Mouse (Mus musculus): ENCODE results near the gene Cyp2t4. TPM values are rescaled to one million over a fixed set of nuclear protein-coding genes. Genes with fewer than 3 reads are reported as not detected.
A peak's percentile ranks its signal among the peaks of the same experiment; 100 is the strongest.

Cyp2t4 gene
- total RNA-seq, 2 experiments from 2014 or later = not detected

- intact Hi-C loops (cut with DNase I) = no loop called here
- peak; percentile 100 for DNase-seq (ENCODE audit: low spot score in 2 of 2)
These were observed 25.1 kb downstream of the Cyp2t4 start, which contains the start of gene Rab4b for GRCm38 (mm10) chr7:27178324-27179216. Gene Rab4b, minus strand, starts transcription at chr7:27178896.

DNA sequence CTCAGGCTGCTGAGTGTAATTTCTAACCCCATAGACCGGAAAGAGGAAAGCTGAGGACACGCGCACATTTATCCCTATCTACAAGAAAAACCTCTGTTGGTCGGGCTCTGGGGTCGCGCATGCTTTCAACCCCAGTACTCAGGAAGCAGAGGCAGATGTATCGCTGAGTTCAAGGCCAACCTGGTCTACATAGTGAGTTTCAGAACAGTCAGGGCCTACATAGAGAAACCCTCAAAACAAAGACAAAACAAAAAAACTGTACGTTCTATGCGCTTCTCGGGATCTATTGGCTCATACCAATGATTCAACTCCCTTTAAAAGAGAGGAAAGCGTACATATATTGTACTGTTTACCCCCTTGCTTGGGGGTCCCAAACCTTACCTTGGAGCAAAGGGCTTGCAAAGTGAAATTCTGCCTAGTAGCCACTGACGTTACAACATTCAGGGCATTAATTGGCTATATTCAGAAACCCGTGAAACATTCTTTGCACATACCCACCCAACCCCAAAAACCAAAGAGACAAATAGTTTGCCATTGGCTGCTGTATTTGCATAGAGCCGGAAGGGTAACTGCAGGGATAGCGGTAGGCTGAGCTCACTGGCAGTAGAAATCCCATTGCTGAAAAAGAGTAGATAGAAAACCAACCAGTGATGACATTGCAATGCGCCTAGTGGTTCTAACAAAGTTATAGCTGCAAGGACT lies 25.9 kb downstream of the Cyp2t4 start:
- DNase-seq (ENCODE audit: low spot score in 2 of 2) = no peak
- intact Hi-C loops (cut with DNase I) = no loop called here

DNA sequence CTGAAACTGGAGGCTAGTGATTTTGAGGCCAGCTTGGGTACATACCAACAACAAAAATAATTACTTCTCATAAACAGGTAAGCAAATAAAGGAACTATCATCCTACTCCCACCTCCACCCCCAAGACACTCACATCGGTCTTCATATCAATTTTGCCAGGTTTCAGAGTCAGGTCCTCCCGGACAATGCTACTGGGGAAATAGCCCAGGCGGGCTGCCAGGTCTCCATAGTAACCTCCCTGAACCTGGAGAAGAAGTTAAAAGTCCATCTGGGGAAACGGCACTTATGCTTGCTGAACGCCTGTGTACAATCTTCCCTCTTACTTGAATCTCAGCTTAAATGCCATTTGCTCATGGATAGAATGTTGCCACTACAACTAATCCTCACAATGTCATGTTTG lies 26.5 kb downstream of the Cyp2t4 start:
- DNase-seq (ENCODE audit: low spot score in 2 of 2) = no peak
- intact Hi-C loops (cut with DNase I) = no loop called here

DNA sequence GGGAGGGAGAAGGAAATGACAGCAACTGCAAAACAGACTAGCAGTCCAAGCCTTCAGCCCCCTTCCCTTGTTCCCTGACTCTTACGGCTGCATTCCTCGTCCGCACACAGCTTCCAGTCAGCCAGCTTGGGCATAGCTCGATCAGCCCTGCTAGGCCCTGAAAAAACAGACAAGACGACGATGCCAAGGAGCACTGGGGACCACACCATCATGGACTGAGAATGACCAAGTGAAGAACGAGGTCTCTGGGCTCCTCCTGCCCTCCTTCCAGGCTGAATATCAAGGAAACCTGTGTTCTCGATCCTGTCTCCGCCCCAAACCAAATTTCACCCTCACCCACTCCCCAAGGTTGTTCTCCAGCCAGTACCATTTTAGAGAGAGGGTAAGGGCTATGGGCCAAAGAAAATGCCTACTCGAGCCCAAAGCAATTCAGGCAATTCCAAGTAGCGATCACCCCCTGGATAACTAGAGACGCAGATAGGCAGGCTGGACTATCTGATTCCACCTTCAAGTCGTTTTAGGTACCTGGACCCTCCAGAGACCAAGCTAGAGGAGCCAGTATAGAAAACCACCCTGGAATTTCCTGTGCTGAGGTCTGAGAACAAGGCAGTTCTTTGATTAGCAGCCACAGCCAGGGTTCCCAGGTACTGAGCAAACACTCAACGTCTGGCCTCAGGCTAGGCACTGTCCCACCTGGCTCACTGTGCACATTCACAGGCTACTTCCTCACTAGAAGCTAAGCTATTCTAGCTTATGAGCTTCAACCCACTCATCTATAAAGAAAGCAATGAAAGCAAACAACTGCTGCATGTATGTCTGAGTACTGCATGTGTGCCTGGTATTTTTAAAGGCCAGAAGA lies 27.6 kb downstream of the Cyp2t4 start, which contains the start of the genes Gm21983 and Mia:
Gene Gm21983, minus strand, starts transcription at position 250 of the 859 bp plus-strand sequence.
Gene Mia, minus strand, starts transcription at position 321 of the 859 bp plus-strand sequence.
- DNase-seq (ENCODE audit: low spot score in 2 of 2) = no peak
- intact Hi-C loops (cut with DNase I) = no loop called here

DNA sequence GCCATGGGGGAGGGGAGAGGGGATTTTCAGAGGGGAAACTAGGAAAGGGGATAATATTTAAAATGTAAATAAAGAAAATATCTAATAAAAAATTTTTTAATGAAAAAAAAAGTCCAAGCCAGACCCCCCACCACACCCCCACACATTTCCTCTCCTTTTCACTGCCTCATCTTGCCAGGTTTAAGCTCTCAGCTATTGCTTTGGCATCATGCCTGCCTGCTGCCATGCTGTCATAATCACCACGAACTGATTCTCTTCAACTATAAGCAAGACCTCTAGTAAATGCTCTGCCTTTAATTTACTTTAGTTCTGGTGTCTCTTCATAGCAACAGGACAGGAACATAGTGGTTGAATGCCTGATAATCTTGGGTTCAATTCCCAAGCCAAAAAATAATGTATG lies 29.0 kb downstream of the Cyp2t4 start:
- intact Hi-C loops (cut with DNase I) = no loop called here
- DNase-seq (ENCODE audit: low spot score in 2 of 2) = no peak

GRCm38 (mm10) chr7:27184964-27185363 lies 31.4 kb downstream of the Cyp2t4 start:
- intact Hi-C loops (cut with DNase I) = no loop called here
- no peak for DNase-seq (ENCODE audit: low spot score in 2 of 2)

DNA sequence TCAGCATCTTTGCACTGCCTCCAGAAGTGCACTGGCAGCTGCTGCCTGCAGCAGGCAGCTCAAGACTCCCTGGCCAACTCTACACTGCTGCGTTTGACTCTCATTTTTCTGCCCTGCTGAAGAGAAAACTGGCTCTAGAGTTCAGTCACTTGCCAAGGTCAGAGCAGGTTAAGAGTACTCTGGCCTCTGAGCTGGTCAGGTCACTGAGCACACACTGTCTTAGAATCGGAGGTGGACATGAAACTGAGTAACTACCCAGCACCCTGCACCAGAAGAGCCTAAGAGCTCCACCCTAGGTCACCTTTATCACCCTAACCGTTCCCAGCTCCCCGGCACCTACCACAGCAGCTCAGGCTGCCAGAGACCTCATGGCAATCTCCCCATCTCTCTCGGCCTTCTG lies 32.5 kb downstream of the Cyp2t4 start:
- DNase-seq (ENCODE audit: low spot score in 2 of 2) = no peak
- intact Hi-C loops (cut with DNase I) = no loop called here

GRCm38 (mm10) chr7:27189271-27189931 lies 35.9 kb downstream of the Cyp2t4 start:
- no peak for DNase-seq (ENCODE audit: low spot score in 2 of 2)
- intact Hi-C loops (cut with DNase I) = no loop called here

DNA sequence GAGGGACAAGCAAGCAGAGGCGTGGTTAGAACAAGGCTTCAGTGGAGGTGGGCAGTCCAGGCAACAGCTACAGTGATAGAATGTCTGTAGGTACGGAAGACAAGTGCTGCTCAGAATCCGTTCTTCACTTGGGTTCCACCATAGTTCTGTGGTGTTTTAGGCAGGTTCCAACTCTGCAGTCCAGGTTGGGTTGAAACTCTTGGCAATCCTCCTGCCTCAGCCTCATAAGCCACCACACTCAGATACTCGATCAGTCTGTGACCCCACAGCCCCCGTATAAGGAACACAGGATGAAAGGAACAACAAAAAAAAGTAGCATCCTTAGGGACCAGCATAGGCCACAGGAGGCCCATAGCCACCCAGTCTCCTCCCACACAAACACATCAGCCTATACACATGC lies 38.9 kb downstream of the Cyp2t4 start:
- DNase-seq (ENCODE audit: low spot score in 2 of 2) = no peak
- intact Hi-C loops (cut with DNase I) = no loop called here

GRCm38 (mm10) chr7:27193731-27194130 lies 40.2 kb downstream of the Cyp2t4 start:
- DNase-seq (ENCODE audit: low spot score in 2 of 2) = no peak
- intact Hi-C loops (cut with DNase I) = no loop called here

DNA sequence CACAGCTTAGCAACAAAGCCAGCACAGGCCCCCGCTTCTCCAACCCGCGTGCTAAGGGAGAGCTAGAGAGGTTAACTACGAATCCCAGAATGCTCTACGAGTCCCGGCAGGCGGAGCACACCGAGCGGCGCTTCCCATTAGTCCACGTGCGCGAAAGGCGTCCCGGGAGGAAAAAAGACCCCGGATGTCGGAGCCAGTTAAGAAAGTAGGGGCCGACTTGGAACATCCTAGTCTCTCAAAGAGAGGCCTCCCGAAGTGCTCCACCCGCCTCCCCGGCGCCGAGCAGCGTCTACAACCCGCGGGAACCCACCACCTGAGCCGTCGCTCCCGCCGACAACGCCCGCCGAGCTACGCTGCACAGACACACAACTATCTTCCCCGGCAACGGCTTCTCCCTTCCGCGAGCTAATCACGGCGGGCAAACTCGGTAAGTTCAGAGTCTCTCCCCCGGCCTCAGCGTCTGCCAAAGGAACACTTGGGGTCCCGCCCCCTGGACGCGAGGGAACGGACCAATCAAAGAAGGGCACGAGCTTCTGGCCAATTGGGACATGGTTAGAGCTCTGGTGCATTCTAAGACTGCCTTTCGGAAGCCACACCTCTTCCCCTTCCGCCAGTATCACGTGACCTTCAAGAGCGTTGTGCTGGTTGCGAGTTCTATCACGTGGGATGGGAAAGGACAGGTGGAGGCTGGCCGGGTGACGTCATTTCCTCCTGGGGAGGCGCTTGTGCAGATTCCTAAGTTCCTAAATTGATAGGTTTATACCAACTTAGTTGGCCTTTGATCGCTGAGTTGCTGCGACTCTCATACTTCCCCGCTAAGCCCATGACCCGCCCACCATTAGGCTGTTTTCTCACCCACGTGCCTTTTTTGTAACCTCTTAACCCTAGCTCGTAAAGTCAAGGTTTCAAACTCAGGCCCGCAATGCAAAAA lies 42.4 kb downstream of the Cyp2t4 start, which contains the start of the genes BC024978 and Snrpa:
Gene BC024978, plus strand, starts transcription at position 101 of the 931 bp plus-strand sequence.
Gene Snrpa, minus strand, starts transcription at position 591 of the 931 bp plus-strand sequence.
- intact Hi-C loops (cut with DNase I) = no loop called here
- peak; percentile 97 to 100 for DNase-seq (ENCODE audit: low spot score in 2 of 2)

DNA sequence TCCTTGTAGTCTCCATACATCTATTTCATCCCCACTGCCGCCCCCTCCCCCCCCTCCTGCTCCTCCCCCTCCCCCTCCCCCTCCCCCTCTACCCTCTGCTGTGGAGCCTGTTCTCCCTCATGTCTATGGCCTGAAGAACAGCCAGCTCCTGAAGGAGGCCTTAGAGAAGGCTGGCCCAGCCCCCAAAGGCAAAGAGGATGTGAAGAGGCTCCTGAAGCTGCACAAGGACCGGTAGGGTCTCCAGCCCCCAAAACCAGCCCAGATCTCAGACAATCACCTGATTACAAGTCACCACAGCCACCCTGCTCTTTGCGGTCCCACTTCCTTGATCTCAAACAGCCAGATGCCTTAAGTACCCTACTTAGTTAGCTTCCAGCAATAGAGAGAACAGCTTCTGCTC lies 43.6 kb downstream of the Cyp2t4 start:
- intact Hi-C loops (cut with DNase I) = no loop called here

GRCm38 (mm10) chr7:27197634-27198033 lies 44.1 kb downstream of the Cyp2t4 start:
- DNase-seq (ENCODE audit: low spot score in 2 of 2) = no peak
- intact Hi-C loops (cut with DNase I) = no loop called here

More for the DNA sequence above, 43.6 kb downstream of the Cyp2t4 start:
- DNase-seq (ENCODE audit: low spot score in 2 of 2) = no peak

- intact Hi-C loops (cut with DNase I) = no loop called here
- no peak for DNase-seq (ENCODE audit: low spot score in 2 of 2)
These were observed 44.8 kb downstream of the Cyp2t4 start for GRCm38 (mm10) chr7:27198355-27198754.

GRCm38 (mm10) chr7:27198779-27199178 lies 45.3 kb downstream of the Cyp2t4 start:
- DNase-seq (ENCODE audit: low spot score in 2 of 2) = no peak
- intact Hi-C loops (cut with DNase I) = no loop called here

DNA sequence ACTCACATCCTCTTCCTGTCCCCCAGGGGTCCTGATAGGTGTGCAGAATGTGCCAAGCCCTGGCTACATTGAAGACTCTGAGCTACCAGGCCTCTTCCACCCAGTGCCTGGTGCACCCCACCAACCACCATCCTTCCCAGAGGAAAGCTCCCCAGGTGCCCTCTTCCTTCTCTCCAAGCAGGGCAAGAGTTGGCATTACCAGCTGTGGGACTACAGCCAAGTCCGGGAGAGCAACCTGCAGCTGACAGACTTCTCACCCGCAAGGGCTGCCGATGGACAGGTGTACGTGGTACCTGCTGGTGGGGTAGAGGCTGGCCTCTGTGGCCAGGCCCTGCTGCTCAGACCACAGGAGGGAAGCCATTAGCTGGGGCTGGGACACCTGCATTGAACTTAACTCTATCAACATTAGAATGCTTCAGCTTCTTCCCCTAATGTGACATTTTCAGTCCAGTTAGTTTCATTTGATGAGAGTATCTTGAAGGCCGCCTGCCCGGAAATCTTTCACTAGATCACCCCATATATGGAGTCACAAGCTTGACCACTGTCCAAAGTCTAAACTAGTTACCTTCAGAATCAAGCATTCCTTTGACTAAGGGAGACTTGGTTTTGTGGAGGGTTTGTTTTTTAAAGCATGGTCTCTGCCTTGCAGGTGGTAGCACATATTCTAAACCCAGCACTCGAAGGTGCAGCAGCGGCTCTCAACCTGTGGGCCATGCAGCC lies 50.4 kb downstream of the Cyp2t4 start:
- intact Hi-C loops (cut with DNase I) = no loop called here
- no peak for DNase-seq (ENCODE audit: low spot score in 2 of 2)

All from left cerebral cortex, postnatal 14 days (tissue).